In the genomic region with DNA sequence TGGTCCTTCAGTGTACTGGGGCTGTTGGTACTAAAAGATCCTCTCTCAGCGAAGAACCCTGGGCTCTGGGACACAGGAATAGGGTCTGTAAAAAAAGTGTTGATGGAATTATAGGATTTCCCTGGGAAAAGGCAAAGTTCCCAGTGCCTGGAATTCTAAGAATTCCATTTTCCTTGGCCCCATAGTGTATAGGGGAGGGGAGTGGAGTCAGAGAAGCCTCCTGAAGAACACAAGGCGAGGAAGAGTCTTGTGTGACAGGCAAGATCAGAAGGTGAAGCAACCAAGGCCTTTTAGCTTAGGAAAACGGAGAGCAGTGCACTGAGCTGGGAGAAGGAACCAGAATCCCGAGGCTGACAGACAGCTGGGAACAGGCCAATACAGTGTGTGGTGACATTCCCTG, we compare ENCODE assay signal across 25 mouse cellular contexts.
"Had no signal": no experiment of that assay in that cellular context is flagged by ENCODE, and none has a peak within 500 bp of the region (broad histone marks: within the 10 kb centered on the region; RNA-seq: fewer than 3 reads in every experiment).

No protein-coding gene starts in this region.

- H3K27ac ChIP-seq: gastrocnemius, adult 2 months; heart, adult 2 months; hindbrain, embryonic 10.5 days; hindbrain, embryonic 12.5 days; hindbrain, embryonic 14.5 days; intestine, embryonic 15.5 days; kidney, embryonic 15.5 days; layer of hippocampus, adult 2 months; left cerebral cortex, adult 2 months; limb, embryonic 10.5 days; limb, embryonic 12.5 days had no signal

- H3K36me3 ChIP-seq: heart, embryonic 12.5 days; hindbrain, embryonic 10.5 days; hindbrain, embryonic 12.5 days; intestine, embryonic 15.5 days; kidney, embryonic 15.5 days; limb, embryonic 10.5 days; limb, embryonic 12.5 days had no signal

- H3K9ac ChIP-seq: heart, embryonic 12.5 days; hindbrain, embryonic 12.5 days; hindbrain, embryonic 14.5 days; intestine, embryonic 15.5 days; kidney, embryonic 15.5 days; limb, embryonic 12.5 days had no signal

- H3K27me3 ChIP-seq: heart, embryonic 12.5 days; hindbrain, embryonic 12.5 days; intestine, embryonic 15.5 days; kidney, embryonic 15.5 days; limb, embryonic 12.5 days had no signal

- DNase-seq: gastrocnemius, adult 2 months; gastrocnemius, postnatal 10 days; gastrocnemius, postnatal 25 days; heart, adult 2 months; heart, postnatal 4 days; kidney, adult 18-20 months; kidney, adult 8-10 months; kidney, postnatal 25 days; kidney, postnatal 4 days; liver had no signal

- H3K9me3 ChIP-seq: limb, embryonic 10.5 days had no signal

- ATAC-seq: forebrain, embryonic 16.5 days; hindbrain, embryonic 16.5 days; inflammation-experienced regulatory T-cells, adult 6 months; intestine, embryonic 15.5 days; intestine, postnatal 0 days had no signal

- H3K4me1 ChIP-seq: heart, embryonic 12.5 days; hindbrain, embryonic 10.5 days; hindbrain, embryonic 12.5 days; intestine, embryonic 15.5 days; limb, embryonic 10.5 days; limb, embryonic 12.5 days had no signal

- H3K4me2 ChIP-seq: heart, embryonic 12.5 days; hindbrain, embryonic 12.5 days; hindbrain, embryonic 14.5 days; intestine, embryonic 15.5 days; kidney, embryonic 15.5 days; limb, embryonic 12.5 days; liver, embryonic 11.5 days had no signal

- H3K4me3 ChIP-seq: gastrocnemius, adult 2 months; heart, adult 2 months; heart, embryonic 12.5 days; hindbrain, embryonic 10.5 days; hindbrain, embryonic 12.5 days; intestine, embryonic 15.5 days; kidney, embryonic 15.5 days; layer of hippocampus, adult 2 months; left cerebral cortex, adult 2 months; limb, embryonic 10.5 days; limb, embryonic 12.5 days had no signal
